Comparison of ENCODE assay signal across 18 mouse cellular contexts in the genomic region with DNA sequence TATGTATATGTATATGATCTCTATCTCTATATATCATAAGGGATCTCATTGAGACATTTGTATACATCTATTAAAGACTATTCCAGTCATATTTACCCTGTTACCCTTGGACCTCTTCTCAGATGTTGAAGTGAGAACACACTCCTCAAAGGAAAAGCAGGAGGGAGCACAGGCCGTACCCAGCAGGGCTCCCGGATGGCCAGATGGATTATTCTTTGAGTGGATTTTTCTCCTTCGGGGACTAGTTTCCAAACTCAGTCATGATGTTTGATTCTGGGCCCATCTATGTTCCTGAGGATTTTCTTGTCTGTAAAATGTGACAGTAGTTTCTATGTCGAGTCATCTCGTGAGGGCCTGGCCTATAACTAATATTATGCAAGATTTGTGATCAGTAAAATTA.
DNase-seq lines count a peak whose midpoint lies in the region; ATAC-seq and TF ChIP-seq lines count a peak whose summit lies in the region.
"Had no signal": no experiment of that assay in that cellular context is flagged by ENCODE, and none has a peak within 500 bp of the region (broad histone marks: within the 10 kb centered on the region; RNA-seq: fewer than 3 reads in every experiment).

No protein-coding gene starts in this region.

- H3K27me3 ChIP-seq in cerebellum, adult 2 months (ENCODE audit: control insufficient read depth, insufficient read depth, low read length): no peaks in the 10 kb centered on the region
- H3K27me3 ChIP-seq in intestine, embryonic 15.5 days (replicated peaks): no peaks in the 10 kb centered on the region
- H3K27me3 ChIP-seq: embryonic facial prominence, embryonic 12.5 days; forebrain, embryonic 13.5 days; forebrain, embryonic 15.5 days; Patski had no signal

- no peaks in the 10 kb centered on the region for H3K36me3 ChIP-seq in intestine, embryonic 15.5 days
- H3K36me3 ChIP-seq: embryonic facial prominence, embryonic 10.5 days; embryonic facial prominence, embryonic 12.5 days; forebrain, embryonic 15.5 days had no signal

- no peak overlapping the region for H3K4me3 ChIP-seq in cerebellum, adult 2 months (replicated peaks; ENCODE audit: insufficient read depth, low read depth, low read length)
- H3K4me3 ChIP-seq in intestine, embryonic 15.5 days (replicated peaks): no peak overlapping the region
- H3K4me3 ChIP-seq: embryonic facial prominence, embryonic 10.5 days; embryonic facial prominence, embryonic 12.5 days; forebrain, embryonic 13.5 days; forebrain, embryonic 15.5 days had no signal

- DNase-seq in cerebellum, adult 2 months: peak; percentile 48 to 62
- DNase-seq in cerebellum, adult 11-12 months: no peak
- peak; percentile 41 for DNase-seq in cerebellum, adult 9-11 months
- DNase-seq in cerebellum, adult 11 months: no peak
- peak; percentile 44 to 53 for DNase-seq in cerebellum, postnatal 36 days
- DNase-seq: adrenal gland, adult 8-10 months; adrenal gland, postnatal 14 days; adrenal gland, postnatal 36 days; cerebellum, postnatal 14 days; forebrain, postnatal 0 days had no signal

- no peak overlapping the region for H3K9ac ChIP-seq in intestine, embryonic 15.5 days
- H3K9ac ChIP-seq: embryonic facial prominence, embryonic 12.5 days; forebrain, embryonic 13.5 days; forebrain, embryonic 15.5 days; forebrain, postnatal 0 days had no signal

- H3K4me2 ChIP-seq in intestine, embryonic 15.5 days (replicated peaks): no peak overlapping the region
- H3K4me2 ChIP-seq: embryonic facial prominence, embryonic 12.5 days; forebrain, embryonic 13.5 days; forebrain, embryonic 15.5 days had no signal

- no peak for TF ChIP-seq POLR2A in cerebellum, adult 2 months (IDR thresholded peaks at IDR 0.05; ENCODE audit: borderline replicate concordance, insufficient read depth, low read length)

- H3K9me3 ChIP-seq in intestine, embryonic 15.5 days: no peaks in the 10 kb centered on the region
- H3K9me3 ChIP-seq: embryonic facial prominence, embryonic 10.5 days; embryonic facial prominence, embryonic 12.5 days; forebrain, embryonic 13.5 days; forebrain, embryonic 15.5 days had no signal

- H3K4me1 ChIP-seq in cerebellum, adult 2 months (ENCODE audit: control insufficient read depth, insufficient read depth, low read length): no peaks in the 10 kb centered on the region; the same call in 1 of the 2 replicates
- H3K4me1 ChIP-seq in intestine, embryonic 15.5 days (replicated peaks): no peaks in the 10 kb centered on the region
- H3K4me1 ChIP-seq: embryonic facial prominence, embryonic 12.5 days; forebrain, embryonic 13.5 days; forebrain, embryonic 15.5 days had no signal

- 53% methylated on average over 5 of the region's 5 CpGs for WGBS in cerebellum, adult 2 months
- 92% methylated on average over 5 of the region's 5 CpGs for WGBS in intestine, embryonic 15.5 days

- no peak for TF ChIP-seq CTCF in cerebellum, adult 2 months (IDR thresholded peaks at IDR 0.05; ENCODE audit: borderline replicate concordance, insufficient read depth, low read depth, low read length)

- no peak overlapping the region for H3K27ac ChIP-seq in cerebellum, adult 2 months (ENCODE audit: insufficient read depth, low read length)
- H3K27ac ChIP-seq in intestine, embryonic 15.5 days: no peak overlapping the region
- H3K27ac ChIP-seq: embryonic facial prominence, embryonic 10.5 days; embryonic facial prominence, embryonic 12.5 days; forebrain, embryonic 13.5 days; forebrain, embryonic 15.5 days had no signal

- no peak for ATAC-seq in cerebellum, adult (ENCODE audit: insufficient number of reproducible peaks, low FRiP score, low TSS enrichment)
- ATAC-seq in intestine, embryonic 15.5 days: no peak
- ATAC-seq: activated CD4-positive, CD25-positive, alpha-beta regulatory T cell, adult 4 months; forebrain, embryonic 13.5 days; forebrain, embryonic 15.5 days; forebrain, postnatal 0 days; Patski had no signal

Comparison
In these comparisons a context has a peak if more than half of its experiments do, and no peak if none do; other contexts are left out.
1. DNase-seq: peak in cerebellum, adult 2 months (2 of 2), cerebellum, adult 9-11 months (single experiment) and cerebellum, postnatal 36 days (2 of 2); none in cerebellum, adult 11-12 months (single experiment) and cerebellum, adult 11 months (single experiment).